Mouse (Mus musculus): ENCODE measurements around the gene Sez6l2. TPM values are rescaled to one million over a fixed set of nuclear protein-coding genes. Genes with fewer than 3 reads are reported as not detected.
A peak's percentile ranks its signal among the peaks of the same experiment; 100 is the strongest.

The Sez6l2 gene
- polyA plus RNA-seq, 1 experiment: 0.75 TPM

- peaks cover 3% of the 10 kb centered on the region for H3K4me1 ChIP-seq (ENCODE audit: control insufficient read depth, insufficient read depth, insufficient read length, low read length)
- no peak overlapping the region for H3K27ac ChIP-seq (replicated peaks; ENCODE audit: low read depth, low read length)
- no peak overlapping the region for H3K4me3 ChIP-seq (ENCODE audit: insufficient read depth, low read depth, low read length)
Observed at GRCm38 (mm10) chr7:126948626-126949025, 1.7 kb upstream of the Sez6l2 start.

- Histone ChIP-seq H3K27ac (replicated peaks; ENCODE audit: low read depth, low read length) (no peak within 1 kb of the TSS), H3K4me1 (ENCODE audit: control insufficient read depth, insufficient read depth, insufficient read length, low read length) (peaks cover 3% of the 10 kb centered on the region), H3K4me3 (ENCODE audit: insufficient read depth, low read depth, low read length) (peak within 1 kb of the TSS; percentile 48)
Observed at GRCm38 (mm10) chr7:126949403-126949792, 965 bp upstream of the Sez6l2 start, which contains the start of gene Asphd1. TSS of gene Asphd1 (minus strand) at chr7:126949582.

- no peak overlapping the region for H3K27ac ChIP-seq (replicated peaks; ENCODE audit: low read depth, low read length)
- peak overlapping the region; percentile 30 for H3K4me3 ChIP-seq (ENCODE audit: insufficient read depth, low read depth, low read length)
- peaks cover 3% of the 10 kb centered on the region for H3K4me1 ChIP-seq (ENCODE audit: control insufficient read depth, insufficient read depth, insufficient read length, low read length)
Observed at GRCm38 (mm10) chr7:126950647-126951615, 568 bp downstream of the Sez6l2 start.

- H3K4me1 ChIP-seq (ENCODE audit: control insufficient read depth, insufficient read depth, insufficient read length, low read length): peaks cover 3% of the 10 kb centered on the region
- no peak overlapping the region for H3K4me3 ChIP-seq (ENCODE audit: insufficient read depth, low read depth, low read length)
- H3K27ac ChIP-seq (replicated peaks; ENCODE audit: low read depth, low read length): no peak overlapping the region
Observed at GRCm38 (mm10) chr7:126951741-126952140, 1.4 kb downstream of the Sez6l2 start.

- Histone ChIP-seq H3K27ac (replicated peaks; ENCODE audit: low read depth, low read length) (no peak overlapping the region), H3K4me1 (ENCODE audit: control insufficient read depth, insufficient read depth, insufficient read length, low read length) (peaks cover 3% of the 10 kb centered on the region), H3K4me3 (ENCODE audit: insufficient read depth, low read depth, low read length) (no peak overlapping the region)
Observed at GRCm38 (mm10) chr7:126952646-126953045, 2.3 kb downstream of the Sez6l2 start.

- H3K27ac ChIP-seq (replicated peaks; ENCODE audit: low read depth, low read length): no peak overlapping the region
- no peak overlapping the region for H3K4me3 ChIP-seq (ENCODE audit: insufficient read depth, low read depth, low read length)
- H3K4me1 ChIP-seq (ENCODE audit: control insufficient read depth, insufficient read depth, insufficient read length, low read length): no peaks in the 10 kb centered on the region; the same call in 1 of the 2 replicates
Observed at GRCm38 (mm10) chr7:126955125-126955524, 4.8 kb downstream of the Sez6l2 start.

GRCm38 (mm10) chr7:126959780-126960179, 9.4 kb downstream of the Sez6l2 start:
- Histone ChIP-seq H3K4me3 (ENCODE audit: insufficient read depth, low read depth, low read length) (no peak overlapping the region), H3K4me1 (ENCODE audit: control insufficient read depth, insufficient read depth, insufficient read length, low read length) (no peaks in the 10 kb centered on the region; the same call in 1 of the 2 replicates), H3K27ac (replicated peaks; ENCODE audit: low read depth, low read length) (no peak overlapping the region)

- H3K4me3 ChIP-seq (ENCODE audit: insufficient read depth, low read depth, low read length): no peak overlapping the region
- no peak overlapping the region for H3K27ac ChIP-seq (replicated peaks; ENCODE audit: low read depth, low read length)
- H3K4me1 ChIP-seq (ENCODE audit: control insufficient read depth, insufficient read depth, insufficient read length, low read length): no peaks in the 10 kb centered on the region; the same call in 1 of the 2 replicates
Observed at GRCm38 (mm10) chr7:126961095-126961494, 10.7 kb downstream of the Sez6l2 start.

GRCm38 (mm10) chr7:126961965-126962364, 11.6 kb downstream of the Sez6l2 start:
- no peak overlapping the region for H3K27ac ChIP-seq (replicated peaks; ENCODE audit: low read depth, low read length)
- no peaks in the 10 kb centered on the region; the same call in 1 of the 2 replicates for H3K4me1 ChIP-seq (ENCODE audit: control insufficient read depth, insufficient read depth, insufficient read length, low read length)
- H3K4me3 ChIP-seq (ENCODE audit: insufficient read depth, low read depth, low read length): no peak overlapping the region

- Histone ChIP-seq H3K4me1 (ENCODE audit: control insufficient read depth, insufficient read depth, insufficient read length, low read length) (no peaks in the 10 kb centered on the region; the same call in 1 of the 2 replicates), H3K27ac (replicated peaks; ENCODE audit: low read depth, low read length) (no peak overlapping the region), H3K4me3 (ENCODE audit: insufficient read depth, low read depth, low read length) (no peak overlapping the region)
Observed at GRCm38 (mm10) chr7:126963548-126964286, 13.4 kb downstream of the Sez6l2 start.

- Histone ChIP-seq H3K4me1 (ENCODE audit: control insufficient read depth, insufficient read depth, insufficient read length, low read length) (no peaks in the 10 kb centered on the region), H3K4me3 (ENCODE audit: insufficient read depth, low read depth, low read length) (no peak overlapping the region), H3K27ac (replicated peaks; ENCODE audit: low read depth, low read length) (no peak overlapping the region)
Observed at GRCm38 (mm10) chr7:126965568-126965967, 15.2 kb downstream of the Sez6l2 start.

- Histone ChIP-seq H3K27ac (replicated peaks; ENCODE audit: low read depth, low read length) (no peak overlapping the region), H3K4me1 (ENCODE audit: control insufficient read depth, insufficient read depth, insufficient read length, low read length) (no peaks in the 10 kb centered on the region), H3K4me3 (ENCODE audit: insufficient read depth, low read depth, low read length) (no peak overlapping the region)
Observed at GRCm38 (mm10) chr7:126967361-126967760, 17.0 kb downstream of the Sez6l2 start.

GRCm38 (mm10) chr7:126975493-126975892, 25.1 kb downstream of the Sez6l2 start:
- Histone ChIP-seq H3K4me3 (ENCODE audit: insufficient read depth, low read depth, low read length) (peak overlapping the region; percentile 98), H3K4me1 (ENCODE audit: control insufficient read depth, insufficient read depth, insufficient read length, low read length) (peaks cover 19% of the 10 kb centered on the region), H3K27ac (replicated peaks; ENCODE audit: low read depth, low read length) (peak overlapping the region; percentile 64)

GRCm38 (mm10) chr7:126975893-126975949, 25.4 kb downstream of the Sez6l2 start, which contains the start of gene Cdipt:
TSS of gene Cdipt (plus strand) at chr7:126975914.
- H3K4me3 ChIP-seq (ENCODE audit: insufficient read depth, low read depth, low read length): peak within 1 kb of the TSS; percentile 98
- peaks cover 19% of the 10 kb centered on the region for H3K4me1 ChIP-seq (ENCODE audit: control insufficient read depth, insufficient read depth, insufficient read length, low read length)
- H3K27ac ChIP-seq (replicated peaks; ENCODE audit: low read depth, low read length): peak within 1 kb of the TSS; percentile 100

GRCm38 (mm10) chr7:126975950-126976866, 25.8 kb downstream of the Sez6l2 start, which contains the start of gene Cdiptos:
TSS of gene Cdiptos (minus strand) at chr7:126976098.
- Histone ChIP-seq H3K4me1 (ENCODE audit: control insufficient read depth, insufficient read depth, insufficient read length, low read length) (peaks cover 19% of the 10 kb centered on the region), H3K27ac (replicated peaks; ENCODE audit: low read depth, low read length) (peak within 1 kb of the TSS; percentile 100), H3K4me3 (ENCODE audit: insufficient read depth, low read depth, low read length) (peak within 1 kb of the TSS; percentile 98)

Data from brown adipose tissue, adult 24 weeks (tissue).